Mouse (Mus musculus) intestine, embryonic 14.5 days (tissue): ENCODE measurements at regions not wholly inside any gene's neighbourhood (a gene's known extent, or its start where the extent isn't known, plus 50 kb on each side); places are given as distances from the start of the nearest gene placed in this dataset.

Source experiments
- ATAC-seq: fragments of 200-750 bp; cut with Nextera tagmentation; replicated peaks from 2 replicates; pipeline ENCODE4 v1.8.0; 2017; ENCODE audit warnings: low read depth, moderate number of reproducible peaks, moderate TSS enrichment, moderate library complexity; ENCODE audit not compliant: low FRiP score, low TSS enrichment
- DNase-seq: peaks from one replicate; pipeline ENCODE4 v3.0.0-alpha.2; 2018; ENCODE audit warnings: low spot score
- H3K27ac ChIP-seq: fragments of 300-500 bp; sonication (generic); 2 replicates; pipeline ENCODE4 v1.5.1; 2014; ENCODE audit warnings: low read depth, mild to moderate bottlenecking, control low read depth
- H3K27me3 ChIP-seq: fragments of 300-500 bp; sonication (generic); replicated peaks from 2 replicates; pipeline ENCODE4 v1.6.1; 2014; ENCODE audit warnings: low read length, control low read depth; ENCODE audit not compliant: control insufficient read depth, insufficient read depth
- H3K36me3 ChIP-seq: fragments of 300-500 bp; sonication (generic); 2 replicates; pipeline ENCODE4 v1.6.1; 2014; ENCODE audit warnings: low read length, control low read depth; ENCODE audit not compliant: control insufficient read depth, insufficient read depth
- H3K4me1 ChIP-seq: fragments of 300-500 bp; sonication (generic); replicated peaks from 2 replicates; pipeline ENCODE4 v1.6.1; 2014; ENCODE audit warnings: low read length, control low read depth, mixed read lengths; ENCODE audit not compliant: control insufficient read depth, insufficient read depth
- H3K4me2 ChIP-seq: fragments of 300-500 bp; sonication (generic); 2 replicates; pipeline ENCODE4 v1.6.1; 2014; ENCODE audit warnings: low read length
- H3K4me3 ChIP-seq: fragments of 300-500 bp; sonication (generic); 2 replicates; pipeline ENCODE4 v1.5.1; 2014; ENCODE audit warnings: low read depth, low read length, control low read depth, mixed read lengths
- H3K9ac ChIP-seq: fragments of 300-500 bp; sonication (generic); 2 replicates; pipeline ENCODE4 v1.6.1; 2014; ENCODE audit warnings: mild to moderate bottlenecking, low read length
- H3K9me3 ChIP-seq: fragments of 300-500 bp; sonication (generic); 2 replicates; pipeline ENCODE4 v1.6.1; 2016; ENCODE audit warnings: low read length, control low read depth; ENCODE audit not compliant: control insufficient read depth
- WGBS: fragments of 180-500 bp; shearing (Covaris S2); extraction: QIAGEN DNeasy Blood & Tissue Kit; methylation state at CpG from one replicate; pipeline ENCODE4 v1.1.7; 2014; 5-methylcytosine and 5-hydroxymethylcytosine counted together

GRCm38 (mm10) chr10:126709219-126709917 lies 191.8 kb downstream of the Atp23 start:
- Histone ChIP-seq H3K27ac (no peak overlapping the region), H3K4me1 (no peaks in the 10 kb centered on the region), H3K4me2 (no peak overlapping the region), H3K9me3 (no peaks in the 10 kb centered on the region), H3K4me3 (no peak overlapping the region), H3K27me3 (no peaks in the 10 kb centered on the region), H3K9ac (no peak overlapping the region), H3K36me3 (no peaks in the 10 kb centered on the region)
- ATAC-seq (no peak), DNase-seq (peak; percentile 41)
- WGBS: 63% methylated on average over 14 of the region's 14 CpGs

- DNase-seq: no peak
- no peak overlapping the region for H3K4me3 ChIP-seq
- H3K4me1 ChIP-seq: no peaks in the 10 kb centered on the region
- WGBS: 58% methylated on average over 4 of the region's 4 CpGs
- H3K4me2 ChIP-seq: no peak overlapping the region
- ATAC-seq: no peak
- H3K36me3 ChIP-seq: no peaks in the 10 kb centered on the region
- H3K9ac ChIP-seq: no peak overlapping the region
- no peaks in the 10 kb centered on the region for H3K27me3 ChIP-seq
- H3K27ac ChIP-seq: no peak overlapping the region
- H3K9me3 ChIP-seq: no peaks in the 10 kb centered on the region
Observed at GRCm38 (mm10) chr10:126708730-126709129, 192.4 kb downstream of the Atp23 start.

GRCm38 (mm10) chr10:126708215-126708614 lies 192.9 kb downstream of the Atp23 start:
- Histone ChIP-seq H3K4me2 (no peak overlapping the region), H3K9me3 (no peaks in the 10 kb centered on the region), H3K27ac (no peak overlapping the region), H3K9ac (no peak overlapping the region), H3K27me3 (no peaks in the 10 kb centered on the region), H3K4me3 (no peak overlapping the region), H3K36me3 (no peaks in the 10 kb centered on the region), H3K4me1 (no peaks in the 10 kb centered on the region)
- WGBS: 83% methylated on average over 4 of the region's 4 CpGs
- ATAC-seq (no peak), DNase-seq (peak; percentile 9)

GRCm38 (mm10) chr10:126697086-126697485 lies 204.1 kb downstream of the Atp23 start:
- ATAC-seq: no peak
- 73% methylated on average over 10 of the region's 10 CpGs for WGBS
- H3K4me3 ChIP-seq: no peak overlapping the region

GRCm38 (mm10) chr10:126690914-126691673 lies 210.1 kb downstream of the Atp23 start:
- Histone ChIP-seq H3K4me2 (no peak overlapping the region), H3K9me3 (no peaks in the 10 kb centered on the region), H3K4me1 (no peaks in the 10 kb centered on the region), H3K9ac (no peak overlapping the region), H3K4me3 (no peak overlapping the region), H3K27me3 (no peaks in the 10 kb centered on the region), H3K27ac (no peak overlapping the region), H3K36me3 (no peaks in the 10 kb centered on the region)
- DNase-seq: no peak
- 55% methylated on average over 25 of the region's 25 CpGs for WGBS
- ATAC-seq: no peak

More at GRCm38 (mm10) chr10:126697086-126697485, 204.1 kb downstream of the Atp23 start:
- H3K27me3 ChIP-seq: no peaks in the 10 kb centered on the region
- no peak overlapping the region for H3K4me2 ChIP-seq
- no peaks in the 10 kb centered on the region for H3K36me3 ChIP-seq
- no peaks in the 10 kb centered on the region for H3K9me3 ChIP-seq
- H3K27ac ChIP-seq: no peak overlapping the region
- no peak overlapping the region for H3K9ac ChIP-seq
- DNase-seq: no peak
- H3K4me1 ChIP-seq: no peaks in the 10 kb centered on the region

- 13% methylated on average over 12 of the region's 12 CpGs for WGBS
- Histone ChIP-seq H3K9me3 (no peaks in the 10 kb centered on the region), H3K4me3 (no peak overlapping the region), H3K4me2 (no peak overlapping the region), H3K27ac (no peak overlapping the region), H3K36me3 (no peaks in the 10 kb centered on the region), H3K27me3 (no peaks in the 10 kb centered on the region), H3K4me1 (no peaks in the 10 kb centered on the region), H3K9ac (no peak overlapping the region)
- no peak for ATAC-seq
- DNase-seq: no peak
Observed at GRCm38 (mm10) chr10:126680275-126681184, 220.6 kb downstream of the Atp23 start.

GRCm38 (mm10) chr10:126679224-126680120 lies 221.7 kb downstream of the Atp23 start:
- H3K4me1 ChIP-seq: no peaks in the 10 kb centered on the region
- H3K4me3 ChIP-seq: no peak overlapping the region
- ATAC-seq: no peak
- no peaks in the 10 kb centered on the region for H3K27me3 ChIP-seq
- no peak overlapping the region for H3K4me2 ChIP-seq
- 27% methylated on average over 25 of the region's 25 CpGs for whole genome bisulfite sequencing
- H3K9me3 ChIP-seq: no peaks in the 10 kb centered on the region
- no peak overlapping the region for H3K27ac ChIP-seq
- H3K36me3 ChIP-seq: no peaks in the 10 kb centered on the region
- DNase-seq: no peak
- H3K9ac ChIP-seq: no peak overlapping the region

GRCm38 (mm10) chr10:126673437-126673836 lies 227.7 kb downstream of the Atp23 start:
- WGBS: 52% methylated on average over 5 of the region's 5 CpGs
- Histone ChIP-seq H3K36me3 (no peaks in the 10 kb centered on the region), H3K4me3 (no peak overlapping the region), H3K27ac (no peak overlapping the region), H3K4me1 (no peaks in the 10 kb centered on the region), H3K4me2 (no peak overlapping the region), H3K27me3 (no peaks in the 10 kb centered on the region), H3K9me3 (no peaks in the 10 kb centered on the region), H3K9ac (no peak overlapping the region)
- ATAC-seq (no peak), DNase-seq (no peak)
